Comparison of ENCODE assay signal across 27 mouse cellular contexts in the genomic region with DNA sequence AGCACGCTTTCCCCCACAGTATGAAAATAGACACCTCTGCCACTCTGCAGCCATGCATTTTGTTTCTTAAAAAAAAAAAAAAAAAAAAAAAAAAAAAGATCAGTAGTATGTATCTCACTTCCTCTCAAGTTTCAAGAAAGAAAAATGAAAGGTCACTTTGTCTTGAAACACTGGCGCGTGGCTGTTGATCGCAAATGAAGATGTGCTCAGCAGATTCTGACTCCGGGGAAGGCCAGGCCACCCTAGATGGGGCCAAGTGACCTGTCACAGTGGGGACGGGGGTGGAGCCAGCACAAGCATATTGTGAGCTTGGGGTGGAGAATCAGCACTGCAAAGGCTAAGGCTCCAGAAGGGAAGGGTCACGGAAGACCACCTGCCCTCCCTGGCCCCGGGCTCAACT. TPM values are rescaled to one million over a fixed set of nuclear protein-coding genes. Genes with fewer than 3 reads are reported as not detected.
DNase-seq lines count a peak whose midpoint lies in the region; ATAC-seq and TF ChIP-seq lines count a peak whose summit lies in the region.
"Had no signal": no experiment of that assay in that cellular context is flagged by ENCODE, and none has a peak within 500 bp of the region (broad histone marks: within the 10 kb centered on the region; RNA-seq: fewer than 3 reads in every experiment).

No protein-coding gene starts in this region.

- no peaks in the 10 kb centered on the region for H3K27me3 ChIP-seq in hindbrain, embryonic 10.5 days (ENCODE audit: insufficient read depth, poor library complexity, severe bottlenecking)
- no peaks in the 10 kb centered on the region for H3K27me3 ChIP-seq in hindbrain, embryonic 14.5 days (ENCODE audit: control insufficient read depth, insufficient read depth, low read length)
- H3K27me3 ChIP-seq in midbrain, embryonic 10.5 days (ENCODE audit: low read depth, poor library complexity, severe bottlenecking): no peaks in the 10 kb centered on the region
- H3K27me3 ChIP-seq in midbrain, postnatal 0 days (ENCODE audit: insufficient read depth, low read length): no peaks in the 10 kb centered on the region
- H3K27me3 ChIP-seq in MEL (ENCODE audit: control insufficient read depth in 1 of 2, insufficient read depth in 2 of 2, low read length in 2 of 2): no peaks in the 10 kb centered on the region
- H3K27me3 ChIP-seq: forebrain, embryonic 13.5 days; limb, embryonic 13.5 days; lung, embryonic 15.5 days; neural tube, embryonic 13.5 days had no signal

- H3K79me2 ChIP-seq in MEL (ENCODE audit: control insufficient read depth, insufficient read depth, low read length, poor library complexity): no peaks in the 10 kb centered on the region

- H3K4me1 ChIP-seq in hindbrain, embryonic 10.5 days (replicated peaks): peaks cover 38% of the 10 kb centered on the region
- H3K4me1 ChIP-seq in hindbrain, embryonic 14.5 days (replicated peaks; ENCODE audit: control insufficient read depth, insufficient read depth, low read length): no peaks in the 10 kb centered on the region
- H3K4me1 ChIP-seq in midbrain, embryonic 10.5 days: peaks cover 34% of the 10 kb centered on the region
- no peaks in the 10 kb centered on the region for H3K4me1 ChIP-seq in midbrain, postnatal 0 days (ENCODE audit: insufficient read depth, low read length)
- H3K4me1 ChIP-seq in MEL (ENCODE audit: control insufficient read depth in 1 of 2, insufficient read depth in 2 of 2, low read length in 2 of 2): no peaks in the 10 kb centered on the region

- no peak overlapping the region for H3K4me2 ChIP-seq in hindbrain, embryonic 14.5 days (replicated peaks)
- H3K4me2 ChIP-seq in midbrain, postnatal 0 days (ENCODE audit: low read depth, low read length, poor library complexity, severe bottlenecking): no peak overlapping the region
- H3K4me2 ChIP-seq: forebrain, embryonic 13.5 days; heart, embryonic 11.5 days; limb, embryonic 13.5 days; lung, embryonic 15.5 days; midbrain, embryonic 11.5 days; neural tube, embryonic 13.5 days had no signal

- H3K9me3 ChIP-seq in hindbrain, embryonic 10.5 days: no peaks in the 10 kb centered on the region
- no peaks in the 10 kb centered on the region for H3K9me3 ChIP-seq in hindbrain, embryonic 14.5 days (ENCODE audit: control insufficient read depth, low read length)
- no peaks in the 10 kb centered on the region for H3K9me3 ChIP-seq in midbrain, embryonic 10.5 days (replicated peaks)
- H3K9me3 ChIP-seq in midbrain, postnatal 0 days (ENCODE audit: low read length): no peaks in the 10 kb centered on the region
- H3K9me3 ChIP-seq in MEL (replicated peaks; ENCODE audit: insufficient read depth, low read length): no peaks in the 10 kb centered on the region
- H3K9me3 ChIP-seq: forebrain, embryonic 13.5 days; limb, embryonic 13.5 days; lung, embryonic 15.5 days; neural tube, embryonic 13.5 days had no signal

- no peak for TF ChIP-seq POLR2A in MEL (IDR thresholded peaks at IDR 0.05; ENCODE audit: control insufficient read depth in 1 of 2, insufficient read depth in 1 of 2, low read depth in 1 of 2, low read length in 2 of 2, poor library complexity in 1 of 2)

- no peak overlapping the region for H3K4me3 ChIP-seq in hindbrain, embryonic 10.5 days
- no peak overlapping the region for H3K4me3 ChIP-seq in hindbrain, embryonic 14.5 days (replicated peaks; ENCODE audit: low read length)
- H3K4me3 ChIP-seq in midbrain, embryonic 10.5 days: no peak overlapping the region
- no peak overlapping the region for H3K4me3 ChIP-seq in midbrain, postnatal 0 days (ENCODE audit: low read depth, low read length)
- H3K4me3 ChIP-seq in MEL (ENCODE audit: control insufficient read depth in 1 of 2, insufficient read depth in 1 of 2, low read depth in 2 of 2, low read length in 2 of 2): no peak overlapping the region
- H3K4me3 ChIP-seq: forebrain, embryonic 13.5 days; layer of hippocampus, adult 2 months; limb, embryonic 13.5 days; lung, embryonic 15.5 days; myocyte; neural tube, embryonic 13.5 days had no signal

- H3K36me3 ChIP-seq in hindbrain, embryonic 10.5 days: peaks cover 91% of the 10 kb centered on the region
- peaks cover 69% of the 10 kb centered on the region for H3K36me3 ChIP-seq in hindbrain, embryonic 14.5 days (replicated peaks; ENCODE audit: control insufficient read depth, insufficient read depth)
- H3K36me3 ChIP-seq in midbrain, embryonic 10.5 days: peaks cover 92% of the 10 kb centered on the region
- H3K36me3 ChIP-seq in midbrain, postnatal 0 days (ENCODE audit: insufficient read depth, low read length): peaks cover 60% of the 10 kb centered on the region
- no peaks in the 10 kb centered on the region; a peak in 1 of 4 replicates for H3K36me3 ChIP-seq in MEL (ENCODE audit: control insufficient read depth in 1 of 2, insufficient read depth in 2 of 2, low read length in 2 of 2)

- 0 out of 2 replicates have a peak overlapping the region, but pooled peaks have one; percentile 50 for H3K27ac ChIP-seq in hindbrain, embryonic 10.5 days
- no peak overlapping the region for H3K27ac ChIP-seq in hindbrain, embryonic 14.5 days
- peak overlapping the region; percentile 50; the same call in 1 of the 2 replicates for H3K27ac ChIP-seq in midbrain, embryonic 10.5 days (replicated peaks)
- no peak overlapping the region for H3K27ac ChIP-seq in midbrain, postnatal 0 days (ENCODE audit: low read depth, low read length)
- H3K27ac ChIP-seq in MEL (ENCODE audit: control insufficient read depth, low read depth, low read length): no peak overlapping the region
- H3K27ac ChIP-seq: forebrain, embryonic 13.5 days; limb, embryonic 13.5 days; liver, embryonic 14.5 days; lung, embryonic 15.5 days; neural tube, embryonic 13.5 days; stomach, postnatal 0 days had no signal

- peak; percentile 43 for DNase-seq in hindbrain, embryonic 10.5 days (ENCODE audit: low spot score)
- DNase-seq in hindbrain, embryonic 14.5 days (ENCODE audit: low spot score): no peak
- DNase-seq in midbrain, embryonic 10.5 days (ENCODE audit: low spot score): no peak
- DNase-seq in midbrain, postnatal 0 days (ENCODE audit: low spot score): no peak
- peak; percentile 57 for DNase-seq in CD4-positive, CD25-positive, alpha-beta regulatory T cell, adult 2 months (ENCODE audit: low read depth, low spot score)
- DNase-seq in MEL (ENCODE audit: low read depth, low spot score): no peak
- DNase-seq in ovary, postnatal 14 days (ENCODE audit: low spot score): no peak
- DNase-seq in layer of hippocampus, postnatal 10 days (ENCODE audit: low spot score in 2 of 2): no peak
- DNase-seq: adrenal gland, postnatal 10 days; cerebellum, adult 8-10 months; gastrocnemius, postnatal 25 days; heart, adult 18-20 months; heart, postnatal 36 days; kidney, adult 18-20 months; kidney, postnatal 36 days; right cerebral cortex, postnatal 25 days had no signal

- no peak overlapping the region for H3K9ac ChIP-seq in hindbrain, embryonic 14.5 days
- no peak overlapping the region for H3K9ac ChIP-seq in midbrain, postnatal 0 days (replicated peaks; ENCODE audit: low read length, poor library complexity, severe bottlenecking)
- H3K9ac ChIP-seq in MEL (ENCODE audit: control insufficient read depth, low read depth, low read length, poor library complexity, severe bottlenecking): no peak overlapping the region
- H3K9ac ChIP-seq: forebrain, embryonic 13.5 days; limb, embryonic 13.5 days; liver, embryonic 14.5 days; lung, embryonic 15.5 days; neural tube, embryonic 13.5 days had no signal

- ATAC-seq in hindbrain, embryonic 14.5 days (ENCODE audit: low FRiP score): no peak
- no peak for ATAC-seq in midbrain, postnatal 0 days (ENCODE audit: low FRiP score)
- ATAC-seq: forebrain, embryonic 13.5 days; midbrain, embryonic 16.5 days had no signal

- 57% methylated on average over 8 of the region's 8 CpGs for WGBS in hindbrain, embryonic 10.5 days
- WGBS in hindbrain, embryonic 14.5 days: 56% methylated on average over 8 of the region's 8 CpGs
- WGBS in midbrain, embryonic 10.5 days: 72% methylated on average over 8 of the region's 8 CpGs
- WGBS in midbrain, postnatal 0 days: 66% methylated on average over 8 of the region's 8 CpGs

- no peak for TF ChIP-seq EP300 in MEL (IDR thresholded peaks at IDR 0.05; ENCODE audit: low read depth in 1 of 2, low read length in 2 of 2)

- no peak for TF ChIP-seq CTCF in midbrain, postnatal 0 days (IDR thresholded peaks at IDR 0.05)
- TF ChIP-seq CTCF in MEL (IDR thresholded peaks at IDR 0.05 in 2 of 3, conservative IDR thresholded peaks at IDR 0.05 in 1 of 3; ENCODE audit: control insufficient read depth in 1 of 3, insufficient read depth in 1 of 3, low read depth in 2 of 3, low read length in 3 of 3, poor library complexity in 1 of 3, severe bottlenecking in 1 of 3): no peak

- no peak for TF ChIP-seq RAD21 in MEL (IDR thresholded peaks at IDR 0.05; ENCODE audit: low read depth, low read length)

TF ChIP-seq in MEL, 35 proteins besides CTCF, POLR2A, EP300 and RAD21:
- TF ChIP-seq ZNF384 (IDR thresholded peaks at IDR 0.05; ENCODE audit: low read depth, low read length) (peak; percentile 81), RCOR1 (IDR thresholded peaks at IDR 0.05; ENCODE audit: low read depth, low read length) (no peak)

RNA-seq across cellular contexts. Expression of gene Ccnk, which starts 24.5 kb away (rescaled TPM):
- 2.9 and 3.3 TPM in 2 replicates for polyA plus RNA-seq in hindbrain, embryonic 10.5 days (2016; fragmentation: Nextera tagmentation; extraction: Ambion mirVana)
- polyA plus RNA-seq in hindbrain, embryonic 14.5 days (2014; fragmentation: Nextera tagmentation; extraction: Ambion mirVana): 4.4 and 5.6 TPM in 2 replicates
- polyA plus RNA-seq in midbrain, embryonic 10.5 days (2016; fragmentation: Nextera tagmentation; extraction: Ambion mirVana): 3.3 and 3.5 TPM in 2 replicates
- total RNA-seq in midbrain, postnatal 0 days (2014; rRNA removed): 12.1 and 27.6 TPM in 2 replicates
- 2.1 and 2.2 TPM in 2 replicates for polyA plus RNA-seq in midbrain, postnatal 0 days (2015; fragmentation: Nextera tagmentation; extraction: Ambion mirVana)
- total RNA-seq in MEL (2012; rRNA removed): 7.6 and 8.9 TPM in 2 replicates
- polyA plus RNA-seq in MEL (2012; ENCODE audit: insufficient read depth in 1 of 2, insufficient read length in 2 of 2, low read depth in 1 of 2, low replicate concordance in 2 of 2, missing spikeins in 1 of 2): 10 to 100 TPM; 62.8 to 69.6 TPM
- total RNA-seq in layer of hippocampus, postnatal 10 days (2021): 10 to 100 TPM; 29.4 to 33.9 TPM

RNA-seq across cellular contexts. Expression of gene Setd3, which starts 24.8 kb away (rescaled TPM):
- polyA plus RNA-seq in hindbrain, embryonic 10.5 days (2016; fragmentation: Nextera tagmentation; extraction: Ambion mirVana): 76.9 and 82.1 TPM in 2 replicates
- 86.7 and 89.8 TPM in 2 replicates for polyA plus RNA-seq in hindbrain, embryonic 14.5 days (2014; fragmentation: Nextera tagmentation; extraction: Ambion mirVana)
- polyA plus RNA-seq in midbrain, embryonic 10.5 days (2016; fragmentation: Nextera tagmentation; extraction: Ambion mirVana): 77.8 and 77.9 TPM in 2 replicates
- 74.6 and 95.5 TPM in 2 replicates for total RNA-seq in midbrain, postnatal 0 days (2014; rRNA removed)
- 88.1 and 91.2 TPM in 2 replicates for polyA plus RNA-seq in midbrain, postnatal 0 days (2015; fragmentation: Nextera tagmentation; extraction: Ambion mirVana)
- 38.4 and 40.1 TPM in 2 replicates for total RNA-seq in MEL (2012; rRNA removed)
- polyA plus RNA-seq in MEL (2012; ENCODE audit: insufficient read depth in 1 of 2, insufficient read length in 2 of 2, low read depth in 1 of 2, low replicate concordance in 2 of 2, missing spikeins in 1 of 2): 10 to 100 TPM in 1 of 2 experiments, not detected in 1; 59.9 TPM
- 100 to 1,000 TPM; 113 to 119 TPM for total RNA-seq in layer of hippocampus, postnatal 10 days (2021)

Comparison
In these comparisons a context has a peak if more than half of its experiments do, and no peak if none do; other contexts are left out.
1. DNase-seq: peak in hindbrain, embryonic 10.5 days (single experiment) and CD4-positive, CD25-positive, alpha-beta regulatory T cell, adult 2 months (single experiment); none in hindbrain, embryonic 14.5 days (single experiment), midbrain, embryonic 10.5 days (single experiment), midbrain, postnatal 0 days (single experiment), MEL (single experiment), ovary, postnatal 14 days (single experiment) and layer of hippocampus, postnatal 10 days (0 of 2).
2. H3K27ac ChIP-seq: peak in hindbrain, embryonic 10.5 days (single experiment) and midbrain, embryonic 10.5 days (single experiment); none in hindbrain, embryonic 14.5 days (single experiment), midbrain, postnatal 0 days (single experiment) and MEL (single experiment).